Comparison of ENCODE assay signal across 7 mouse cellular contexts in genomic region chr6:121130039-121130705, GRCm38 (mm10). TPM values are rescaled to one million over a fixed set of nuclear protein-coding genes. Genes with fewer than 3 reads are reported as not detected.
DNase-seq lines count a peak whose midpoint lies in the region; ATAC-seq lines count a peak whose summit lies in the region.

No protein-coding gene starts in this region.

- peak overlapping the region; percentile 34 for H3K4me3 ChIP-seq in embryonic facial prominence, embryonic 11.5 days (ENCODE audit: low read depth, low read length)
- H3K4me3 ChIP-seq in limb, embryonic 10.5 days = peak overlapping the region; percentile 53
- peak overlapping the region; percentile 47 for H3K4me3 ChIP-seq in midbrain, embryonic 13.5 days (replicated peaks)

- ATAC-seq in embryonic facial prominence, embryonic 11.5 days (replicated peaks; ENCODE audit: insufficient number of reproducible peaks, low FRiP score, low TSS enrichment, low read depth) = peak; percentile 91
- peak; percentile 92 for ATAC-seq in midbrain, embryonic 13.5 days

- H3K27me3 ChIP-seq in embryonic facial prominence, embryonic 11.5 days (ENCODE audit: control insufficient read depth, insufficient read depth, low read length) = peaks cover 5% of the 10 kb centered on the region; the same call in 1 of the 2 replicates
- H3K27me3 ChIP-seq in limb, embryonic 10.5 days (ENCODE audit: low read depth, poor library complexity, severe bottlenecking) = peaks cover 55% of the 10 kb centered on the region
- peaks cover 12% of the 10 kb centered on the region; the same call in 1 of the 2 replicates for H3K27me3 ChIP-seq in midbrain, embryonic 13.5 days

- no peaks in the 10 kb centered on the region for H3K9me3 ChIP-seq in embryonic facial prominence, embryonic 11.5 days (replicated peaks; ENCODE audit: control insufficient read depth, low read length)
- no peaks in the 10 kb centered on the region for H3K9me3 ChIP-seq in limb, embryonic 10.5 days (replicated peaks)
- no peaks in the 10 kb centered on the region for H3K9me3 ChIP-seq in midbrain, embryonic 13.5 days

- H3K36me3 ChIP-seq in embryonic facial prominence, embryonic 11.5 days (replicated peaks; ENCODE audit: control insufficient read depth, insufficient read depth, low read depth, low read length) = no peaks in the 10 kb centered on the region
- H3K36me3 ChIP-seq in limb, embryonic 10.5 days = no peaks in the 10 kb centered on the region
- H3K36me3 ChIP-seq in midbrain, embryonic 13.5 days = no peaks in the 10 kb centered on the region

- H3K4me1 ChIP-seq in embryonic facial prominence, embryonic 11.5 days (ENCODE audit: control insufficient read depth, insufficient read depth, low read length) = peaks cover 3% of the 10 kb centered on the region; the same call in 1 of the 2 replicates
- H3K4me1 ChIP-seq in limb, embryonic 10.5 days = peaks cover 21% of the 10 kb centered on the region
- peaks cover 27% of the 10 kb centered on the region for H3K4me1 ChIP-seq in midbrain, embryonic 13.5 days (replicated peaks)

- H3K9ac ChIP-seq in embryonic facial prominence, embryonic 11.5 days (replicated peaks; ENCODE audit: low read length) = peak overlapping the region; percentile 54; the same call in 1 of the 2 replicates
- H3K9ac ChIP-seq in midbrain, embryonic 13.5 days (replicated peaks) = peak overlapping the region; percentile 73

- under 1% methylated on average over 32 of the region's 32 CpGs for WGBS in embryonic facial prominence, embryonic 11.5 days
- WGBS in limb, embryonic 10.5 days = under 1% methylated on average over 32 of the region's 32 CpGs
- under 1% methylated on average over 32 of the region's 32 CpGs for WGBS in midbrain, embryonic 13.5 days

- H3K4me2 ChIP-seq in embryonic facial prominence, embryonic 11.5 days (ENCODE audit: low read depth, low read length) = peak overlapping the region; percentile 56
- H3K4me2 ChIP-seq in midbrain, embryonic 13.5 days (replicated peaks) = peak overlapping the region; percentile 60

- H3K27ac ChIP-seq in embryonic facial prominence, embryonic 11.5 days (replicated peaks; ENCODE audit: low read depth, low read length) = no peak overlapping the region
- H3K27ac ChIP-seq in limb, embryonic 10.5 days = peak overlapping the region; percentile 80
- H3K27ac ChIP-seq in midbrain, embryonic 13.5 days = peak overlapping the region; percentile 89

- peak; percentile 91 for DNase-seq in adrenal gland, postnatal 14 days
- peak; percentile 89 for DNase-seq in embryonic facial prominence, embryonic 11.5 days (ENCODE audit: low spot score)
- DNase-seq in heart, adult 18-20 months = peak; percentile 86 to 92
- DNase-seq in kidney, adult 18-20 months = peak; percentile 87
- peak; percentile 93 for DNase-seq in limb, embryonic 10.5 days (ENCODE audit: low spot score)
- peak; percentile 65 for DNase-seq in spleen, adult 12 weeks (ENCODE audit: low spot score)

RNA-seq across cellular contexts. Expression of gene Mical3, which starts 0.6 kb away (rescaled TPM):
- total RNA-seq in adrenal gland, postnatal 14 days (2021) = 56.9 and 59.6 TPM in 2 replicates
- polyA plus RNA-seq in embryonic facial prominence, embryonic 11.5 days (2014; fragmentation: Nextera tagmentation; extraction: Ambion mirVana) = 11.1 and 13.3 TPM in 2 replicates
- 100 to 1,000 TPM; 109 to 123 TPM for total RNA-seq in heart, adult 18-20 months (2021)
- 8.2 and 9.8 TPM in 2 replicates for polyA plus RNA-seq in limb, embryonic 10.5 days (2016; fragmentation: Nextera tagmentation; extraction: Ambion mirVana)
- polyA plus RNA-seq in midbrain, embryonic 13.5 days (2015; fragmentation: Nextera tagmentation; extraction: Ambion mirVana) = 29.7 and 35.7 TPM in 2 replicates

RNA-seq across cellular contexts. Expression of gene Pex26, which starts 53.3 kb away (rescaled TPM):
- total RNA-seq in adrenal gland, postnatal 14 days (2021) = 11.9 and 12.7 TPM in 2 replicates
- polyA plus RNA-seq in embryonic facial prominence, embryonic 11.5 days (2014; fragmentation: Nextera tagmentation; extraction: Ambion mirVana) = 7.1 and 7.7 TPM in 2 replicates
- 1 to 10 TPM; 6.7 to 7.9 TPM for total RNA-seq in heart, adult 18-20 months (2021)
- polyA plus RNA-seq in limb, embryonic 10.5 days (2016; fragmentation: Nextera tagmentation; extraction: Ambion mirVana) = 8.9 and 10.3 TPM in 2 replicates
- polyA plus RNA-seq in midbrain, embryonic 13.5 days (2015; fragmentation: Nextera tagmentation; extraction: Ambion mirVana) = 13.0 and 14.5 TPM in 2 replicates
